ENCODE assay signal across 19 mouse cellular contexts in the genomic region with DNA sequence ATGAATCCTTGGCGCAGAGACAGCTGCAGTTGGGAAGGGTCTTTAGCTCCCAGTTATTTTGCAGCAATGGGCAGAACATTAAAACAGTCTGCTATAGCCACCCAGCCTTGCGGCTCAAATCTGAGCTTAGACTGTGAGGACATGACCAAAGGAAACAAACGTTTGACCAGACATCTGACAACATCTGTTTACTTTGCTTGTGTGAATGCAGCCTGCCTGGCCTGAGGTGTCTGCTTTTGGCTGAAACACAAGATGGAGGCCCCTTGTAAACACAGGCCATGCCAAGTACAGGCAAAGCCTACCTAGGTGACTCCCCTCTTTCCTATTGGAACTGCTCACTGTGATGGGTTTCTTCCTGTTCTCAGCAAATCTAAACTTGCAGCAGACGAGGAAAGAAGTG.
DNase-seq lines count a peak whose midpoint lies in the region; ATAC-seq lines count a peak whose summit lies in the region.
"Had no signal": no experiment of that assay in that cellular context is flagged by ENCODE, and none has a peak within 500 bp of the region (broad histone marks: within the 10 kb centered on the region; RNA-seq: fewer than 3 reads in every experiment).

No protein-coding gene starts in this region.

- no peak overlapping the region for H3K9ac ChIP-seq in hindbrain, embryonic 11.5 days (ENCODE audit: low read depth, low read length)
- H3K9ac ChIP-seq in hindbrain, embryonic 14.5 days, result no peak overlapping the region
- H3K9ac ChIP-seq in neural tube, embryonic 14.5 days (replicated peaks; ENCODE audit: low read depth, low read length), result 0 out of 2 replicates have a peak overlapping the region, but pooled peaks have one; percentile 11
- no peak overlapping the region for H3K9ac ChIP-seq in hindbrain, embryonic 13.5 days
- H3K9ac ChIP-seq in stomach, embryonic 16.5 days (ENCODE audit: low read length), result no peak overlapping the region
- H3K9ac ChIP-seq in forebrain, embryonic 16.5 days (replicated peaks; ENCODE audit: low read depth, low read length), result no peak overlapping the region
- H3K9ac ChIP-seq: lung, embryonic 14.5 days; midbrain, embryonic 12.5 days had no signal

- 69% methylated on average over 4 of the region's 4 CpGs for WGBS in hindbrain, embryonic 11.5 days
- 76% methylated on average over 4 of the region's 4 CpGs for WGBS in hindbrain, embryonic 14.5 days
- WGBS in neural tube, embryonic 14.5 days, result 73% methylated on average over 4 of the region's 4 CpGs
- WGBS in hindbrain, embryonic 13.5 days, result 75% methylated on average over 4 of the region's 4 CpGs
- 47% methylated on average over 4 of the region's 4 CpGs for WGBS in stomach, embryonic 16.5 days
- 70% methylated on average over 4 of the region's 4 CpGs for WGBS in forebrain, embryonic 16.5 days

- no peaks in the 10 kb centered on the region for H3K36me3 ChIP-seq in hindbrain, embryonic 11.5 days (ENCODE audit: control insufficient read depth, insufficient read depth, low read length)
- H3K36me3 ChIP-seq in hindbrain, embryonic 14.5 days (replicated peaks; ENCODE audit: control insufficient read depth, insufficient read depth), result no peaks in the 10 kb centered on the region
- H3K36me3 ChIP-seq in neural tube, embryonic 14.5 days (ENCODE audit: control insufficient read depth, insufficient read depth, low read length), result no peaks in the 10 kb centered on the region
- no peaks in the 10 kb centered on the region for H3K36me3 ChIP-seq in hindbrain, embryonic 13.5 days
- H3K36me3 ChIP-seq in stomach, embryonic 16.5 days (ENCODE audit: control insufficient read depth, insufficient read depth, low read length), result no peaks in the 10 kb centered on the region
- no peaks in the 10 kb centered on the region for H3K36me3 ChIP-seq in forebrain, embryonic 16.5 days (ENCODE audit: control insufficient read depth, insufficient read depth)
- H3K36me3 ChIP-seq: midbrain, embryonic 12.5 days had no signal

- no peaks in the 10 kb centered on the region for H3K4me1 ChIP-seq in hindbrain, embryonic 11.5 days (replicated peaks; ENCODE audit: control insufficient read depth, insufficient read depth, low read length)
- 0 out of 2 replicates have a peak, but pooled peaks cover 11% of the 10 kb centered on the region for H3K4me1 ChIP-seq in hindbrain, embryonic 14.5 days (replicated peaks; ENCODE audit: control insufficient read depth, insufficient read depth, low read length)
- H3K4me1 ChIP-seq in neural tube, embryonic 14.5 days (ENCODE audit: control insufficient read depth, insufficient read depth, low read length), result 0 out of 2 replicates have a peak, but pooled peaks cover 2% of the 10 kb centered on the region
- H3K4me1 ChIP-seq in hindbrain, embryonic 13.5 days (replicated peaks), result peaks cover 12% of the 10 kb centered on the region
- H3K4me1 ChIP-seq in stomach, embryonic 16.5 days (ENCODE audit: control insufficient read depth, insufficient read depth, low read length), result peaks cover 8% of the 10 kb centered on the region; the same call in 1 of the 2 replicates
- no peaks in the 10 kb centered on the region for H3K4me1 ChIP-seq in forebrain, embryonic 16.5 days (replicated peaks; ENCODE audit: control insufficient read depth, insufficient read depth, low read length)
- H3K4me1 ChIP-seq: midbrain, embryonic 12.5 days had no signal

- H3K27ac ChIP-seq in hindbrain, embryonic 11.5 days (ENCODE audit: low read depth, low read length), result 0 out of 2 replicates have a peak overlapping the region, but pooled peaks have one; percentile 13
- H3K27ac ChIP-seq in hindbrain, embryonic 14.5 days, result no peak overlapping the region
- no peak overlapping the region for H3K27ac ChIP-seq in neural tube, embryonic 14.5 days (ENCODE audit: low read depth, low read length)
- H3K27ac ChIP-seq in hindbrain, embryonic 13.5 days, result peak overlapping the region; percentile 30; the same call in 1 of the 2 replicates
- 0 out of 2 replicates have a peak overlapping the region, but pooled peaks have one; percentile 20 for H3K27ac ChIP-seq in stomach, embryonic 16.5 days (ENCODE audit: low read length)
- no peak overlapping the region for H3K27ac ChIP-seq in forebrain, embryonic 16.5 days (ENCODE audit: low read length)
- H3K27ac ChIP-seq: layer of hippocampus, adult 2 months; midbrain, embryonic 12.5 days had no signal

- no peak for DNase-seq in hindbrain, embryonic 11.5 days (ENCODE audit: low spot score)
- no peak for DNase-seq in hindbrain, embryonic 14.5 days (ENCODE audit: low spot score)
- DNase-seq in neural tube, embryonic 10.5 days (ENCODE audit: extremely low spot score, low spot score), result no peak
- DNase-seq in thymus, postnatal 14 days, result no peak
- DNase-seq: B cell, adult 2 months; cerebellum, adult 9-11 months; gastrocnemius, postnatal 10 days; kidney, postnatal 10 days; left cerebral cortex, postnatal 4 days; lung, embryonic 14.5 days; lung, postnatal 4 days had no signal

- ATAC-seq in hindbrain, embryonic 11.5 days (ENCODE audit: low FRiP score), result no peak
- no peak for ATAC-seq in hindbrain, embryonic 14.5 days (ENCODE audit: low FRiP score)
- no peak for ATAC-seq in neural tube, embryonic 14.5 days (ENCODE audit: low read depth)
- ATAC-seq in hindbrain, embryonic 13.5 days (ENCODE audit: low FRiP score), result no peak
- ATAC-seq in stomach, embryonic 16.5 days (ENCODE audit: insufficient read depth, low FRiP score), result 0 out of 2 replicates have a peak, but pooled peaks have one; percentile 30
- no peak for ATAC-seq in forebrain, embryonic 16.5 days
- ATAC-seq: Patski had no signal

- no peak overlapping the region for H3K4me2 ChIP-seq in hindbrain, embryonic 11.5 days (replicated peaks; ENCODE audit: low read depth, low read length)
- no peak overlapping the region for H3K4me2 ChIP-seq in hindbrain, embryonic 14.5 days (replicated peaks)
- no peak overlapping the region for H3K4me2 ChIP-seq in neural tube, embryonic 14.5 days (ENCODE audit: low read depth, low read length)
- H3K4me2 ChIP-seq in hindbrain, embryonic 13.5 days, result no peak overlapping the region
- no peak overlapping the region for H3K4me2 ChIP-seq in stomach, embryonic 16.5 days (ENCODE audit: low read depth, low read length)
- no peak overlapping the region for H3K4me2 ChIP-seq in forebrain, embryonic 16.5 days (ENCODE audit: low read length)
- H3K4me2 ChIP-seq: lung, embryonic 14.5 days; midbrain, embryonic 12.5 days had no signal

- H3K4me3 ChIP-seq in hindbrain, embryonic 11.5 days (ENCODE audit: low read depth, low read length), result no peak overlapping the region
- H3K4me3 ChIP-seq in hindbrain, embryonic 14.5 days (replicated peaks; ENCODE audit: low read length), result no peak overlapping the region
- H3K4me3 ChIP-seq in neural tube, embryonic 14.5 days (ENCODE audit: low read depth, low read length), result no peak overlapping the region
- no peak overlapping the region for H3K4me3 ChIP-seq in hindbrain, embryonic 13.5 days
- no peak overlapping the region for H3K4me3 ChIP-seq in stomach, embryonic 16.5 days (replicated peaks; ENCODE audit: low read length)
- H3K4me3 ChIP-seq in forebrain, embryonic 16.5 days (replicated peaks; ENCODE audit: low read length), result no peak overlapping the region
- H3K4me3 ChIP-seq: layer of hippocampus, adult 2 months; midbrain, embryonic 12.5 days; myocyte had no signal

- no peaks in the 10 kb centered on the region for H3K9me3 ChIP-seq in hindbrain, embryonic 11.5 days (ENCODE audit: control insufficient read depth, low read length)
- H3K9me3 ChIP-seq in hindbrain, embryonic 14.5 days (ENCODE audit: control insufficient read depth, low read length), result no peaks in the 10 kb centered on the region
- no peaks in the 10 kb centered on the region for H3K9me3 ChIP-seq in neural tube, embryonic 14.5 days (ENCODE audit: control insufficient read depth, low read length)
- H3K9me3 ChIP-seq in hindbrain, embryonic 13.5 days, result no peaks in the 10 kb centered on the region
- H3K9me3 ChIP-seq in stomach, embryonic 16.5 days (replicated peaks; ENCODE audit: control insufficient read depth, low read length), result no peaks in the 10 kb centered on the region
- H3K9me3 ChIP-seq in forebrain, embryonic 16.5 days (ENCODE audit: control insufficient read depth, low read length), result no peaks in the 10 kb centered on the region
- H3K9me3 ChIP-seq: midbrain, embryonic 12.5 days had no signal

- H3K27me3 ChIP-seq in hindbrain, embryonic 11.5 days (ENCODE audit: control insufficient read depth, insufficient read depth, low read length), result no peaks in the 10 kb centered on the region
- H3K27me3 ChIP-seq in hindbrain, embryonic 14.5 days (ENCODE audit: control insufficient read depth, insufficient read depth, low read length), result no peaks in the 10 kb centered on the region
- H3K27me3 ChIP-seq in neural tube, embryonic 14.5 days (ENCODE audit: control insufficient read depth, insufficient read depth, low read length), result no peaks in the 10 kb centered on the region
- H3K27me3 ChIP-seq in hindbrain, embryonic 13.5 days, result no peaks in the 10 kb centered on the region
- no peaks in the 10 kb centered on the region for H3K27me3 ChIP-seq in stomach, embryonic 16.5 days (ENCODE audit: control insufficient read depth, insufficient read depth, low read length)
- no peaks in the 10 kb centered on the region for H3K27me3 ChIP-seq in forebrain, embryonic 16.5 days (replicated peaks; ENCODE audit: control insufficient read depth, insufficient read depth, low read length)
- H3K27me3 ChIP-seq: Patski had no signal

Comparison
In these comparisons a context has a peak if more than half of its experiments do, and no peak if none do; other contexts are left out.
1. H3K27ac ChIP-seq: peak in hindbrain, embryonic 11.5 days (single experiment), hindbrain, embryonic 13.5 days (single experiment) and stomach, embryonic 16.5 days (single experiment); none in hindbrain, embryonic 14.5 days (single experiment), neural tube, embryonic 14.5 days (single experiment) and forebrain, embryonic 16.5 days (single experiment).